Mouse (Mus musculus): ENCODE data around the gene Myo19. TPM values are rescaled to one million over a fixed set of nuclear protein-coding genes. Genes with fewer than 3 reads are reported as not detected.

Myo19 gene
- polyA plus RNA-seq, 1 experiment: 15.3 TPM

DNA sequence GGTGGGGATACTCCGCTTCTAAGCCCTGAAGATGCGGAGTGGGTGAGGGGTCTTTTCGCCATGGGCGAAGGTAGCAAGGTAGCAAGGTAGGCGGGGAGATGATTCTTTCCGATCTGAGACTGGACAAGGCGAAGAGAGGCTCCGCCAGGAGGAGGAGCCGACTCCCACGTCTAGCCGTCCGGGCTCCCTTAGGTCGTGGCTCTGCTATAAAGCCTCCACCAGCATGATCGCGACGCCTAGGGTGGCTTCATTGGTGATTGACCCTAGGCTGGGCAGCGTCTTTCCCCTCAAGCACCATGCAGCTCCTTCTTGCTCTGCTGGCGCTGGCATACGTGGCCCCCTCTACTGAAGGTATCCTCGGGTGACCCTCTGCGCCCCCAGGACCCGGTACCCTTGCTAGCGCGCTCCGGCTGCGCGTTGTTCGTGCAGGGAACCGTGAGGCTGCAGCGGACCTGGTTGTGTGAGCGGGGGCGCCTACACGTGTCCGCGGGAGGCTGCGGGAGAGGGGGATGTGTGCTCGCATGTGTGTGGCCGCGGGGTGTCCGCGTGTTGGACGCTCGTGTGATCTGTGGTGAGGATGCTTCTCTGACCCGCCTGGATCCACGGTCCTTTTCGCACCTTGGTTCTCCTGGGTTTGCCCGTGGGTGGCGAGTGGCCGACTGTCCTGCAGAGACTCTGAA, 77.8 kb downstream of the Myo19 start, which contains the start of gene Car4:
Gene Car4, plus strand, starts transcription at position 196 of the 680 bp plus-strand sequence.
- H3K27ac ChIP-seq (ENCODE audit: insufficient read depth, low read length): no peak within 1 kb of the TSS
- no peak within 1 kb of the TSS for H3K4me3 ChIP-seq (ENCODE audit: insufficient read depth, low read length)
- no peak for TF ChIP-seq POLR2A (IDR thresholded peaks at IDR 0.05; ENCODE audit: low read depth, low read length)
- TF ChIP-seq CTCF (IDR thresholded peaks at IDR 0.05; ENCODE audit: borderline replicate concordance, insufficient read depth, low read length): no peak

DNA sequence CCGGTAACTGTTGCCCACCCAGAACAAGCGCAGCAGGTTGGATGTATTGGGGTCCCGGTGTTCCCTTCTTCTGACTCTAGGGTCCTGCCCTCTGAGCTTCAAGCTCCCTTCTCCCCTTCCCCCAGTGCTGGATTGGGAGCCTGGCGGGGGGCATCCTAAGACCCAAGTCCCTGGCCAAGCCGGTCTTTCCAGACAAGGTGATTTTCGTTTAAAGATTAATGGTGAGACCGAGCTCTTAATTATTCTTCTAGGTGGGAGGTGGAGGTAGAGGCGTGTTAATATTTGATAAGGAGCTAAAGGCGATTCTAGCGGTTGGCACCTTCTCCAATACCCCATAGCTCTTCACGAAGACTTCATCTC, 78.3 kb downstream of the Myo19 start:
- no peak for TF ChIP-seq CTCF (IDR thresholded peaks at IDR 0.05; ENCODE audit: borderline replicate concordance, insufficient read depth, low read length)
- Histone ChIP-seq H3K4me3 (ENCODE audit: insufficient read depth, low read length) (no peak overlapping the region), H3K27ac (ENCODE audit: insufficient read depth, low read length) (no peak overlapping the region)

More for the DNA sequence above, 77.8 kb downstream of the Myo19 start, which contains the start of gene Car4:
- H3K4me1 ChIP-seq (ENCODE audit: control insufficient read depth, insufficient read depth, low read length): no peaks in the 10 kb centered on the region

DNA sequence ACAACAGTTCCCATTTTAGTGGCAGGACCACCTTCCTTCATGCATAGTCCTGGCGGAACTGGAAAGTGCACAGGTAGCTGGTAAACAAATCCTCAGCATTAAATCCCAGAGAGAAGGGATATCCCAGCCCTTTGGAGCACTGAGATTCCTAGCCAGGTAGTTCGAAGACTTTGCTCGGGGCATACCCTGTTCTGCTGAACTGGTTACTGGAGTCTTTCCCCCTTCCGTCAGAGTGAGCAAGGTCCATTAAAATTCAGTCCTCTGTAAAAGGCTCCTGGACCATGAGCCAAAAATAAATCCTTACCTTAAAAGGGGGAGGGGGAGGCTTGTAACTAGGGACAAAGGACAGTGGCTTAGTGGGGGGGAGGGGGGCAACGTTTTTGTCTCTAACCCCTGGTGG, 79.2 kb downstream of the Myo19 start:
- Histone ChIP-seq H3K4me3 (ENCODE audit: insufficient read depth, low read length) (no peak overlapping the region), H3K27ac (ENCODE audit: insufficient read depth, low read length) (no peak overlapping the region), H3K4me1 (ENCODE audit: control insufficient read depth, insufficient read depth, low read length) (no peaks in the 10 kb centered on the region)
- no peak for TF ChIP-seq POLR2A (IDR thresholded peaks at IDR 0.05; ENCODE audit: low read depth, low read length)
- no peak for TF ChIP-seq CTCF (IDR thresholded peaks at IDR 0.05; ENCODE audit: borderline replicate concordance, insufficient read depth, low read length)

More for the DNA sequence above, 78.3 kb downstream of the Myo19 start:
- H3K4me1 ChIP-seq (ENCODE audit: control insufficient read depth, insufficient read depth, low read length): no peaks in the 10 kb centered on the region

DNA sequence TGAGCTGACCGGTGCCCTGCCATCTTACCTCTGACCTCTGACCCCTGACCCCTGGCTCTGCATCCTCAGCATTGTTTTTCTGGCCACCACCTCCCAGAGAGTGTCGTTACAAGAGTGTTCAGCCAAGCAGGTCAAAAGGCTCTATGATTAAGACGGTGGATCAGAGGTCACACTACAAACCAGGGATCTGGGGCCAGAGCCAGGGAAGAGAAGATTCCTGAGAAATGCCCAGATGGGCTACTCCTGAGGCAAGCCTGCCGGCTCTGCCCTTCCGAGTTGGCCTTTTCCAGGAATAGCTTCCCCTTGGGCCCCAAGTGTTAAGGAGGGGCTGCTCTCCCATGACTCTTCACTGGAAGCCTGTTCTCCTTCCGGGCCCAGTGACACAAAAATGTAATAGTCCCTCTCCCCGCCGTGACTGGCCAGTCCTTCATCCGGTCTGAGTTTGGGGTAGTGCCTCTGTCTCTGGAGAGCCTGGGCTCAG, 79.8 kb downstream of the Myo19 start:
- Histone ChIP-seq H3K4me1 (ENCODE audit: control insufficient read depth, insufficient read depth, low read length) (no peaks in the 10 kb centered on the region), H3K4me3 (ENCODE audit: insufficient read depth, low read length) (no peak overlapping the region), H3K27ac (ENCODE audit: insufficient read depth, low read length) (no peak overlapping the region)
- TF ChIP-seq POLR2A (IDR thresholded peaks at IDR 0.05; ENCODE audit: low read depth, low read length): no peak
- TF ChIP-seq CTCF (IDR thresholded peaks at IDR 0.05; ENCODE audit: borderline replicate concordance, insufficient read depth, low read length): no peak

DNA sequence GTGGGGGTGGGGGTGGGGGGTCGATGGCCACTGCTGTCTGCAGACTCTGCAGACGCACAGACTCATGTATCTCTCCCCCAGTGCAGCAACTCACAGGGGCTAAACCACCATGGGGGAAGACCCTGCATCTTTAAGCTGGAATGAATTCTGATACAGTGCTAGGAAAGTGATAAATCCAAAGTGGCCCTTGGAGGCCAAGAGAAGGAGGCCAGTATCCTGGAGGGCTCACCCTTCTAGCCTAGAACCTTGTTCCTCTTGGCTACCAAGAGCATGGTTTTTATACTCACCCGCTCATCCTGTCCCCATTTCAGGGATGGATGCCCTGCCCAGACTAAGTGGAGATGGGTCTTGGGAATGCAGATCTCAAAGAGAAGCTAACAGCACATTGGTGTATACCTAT, 80.3 kb downstream of the Myo19 start:
- H3K4me3 ChIP-seq (ENCODE audit: insufficient read depth, low read length): no peak overlapping the region
- no peaks in the 10 kb centered on the region for H3K4me1 ChIP-seq (ENCODE audit: control insufficient read depth, insufficient read depth, low read length)
- TF ChIP-seq CTCF (IDR thresholded peaks at IDR 0.05; ENCODE audit: borderline replicate concordance, insufficient read depth, low read length): no peak
- TF ChIP-seq POLR2A (IDR thresholded peaks at IDR 0.05; ENCODE audit: low read depth, low read length): no peak
- H3K27ac ChIP-seq (ENCODE audit: insufficient read depth, low read length): no peak overlapping the region

DNA sequence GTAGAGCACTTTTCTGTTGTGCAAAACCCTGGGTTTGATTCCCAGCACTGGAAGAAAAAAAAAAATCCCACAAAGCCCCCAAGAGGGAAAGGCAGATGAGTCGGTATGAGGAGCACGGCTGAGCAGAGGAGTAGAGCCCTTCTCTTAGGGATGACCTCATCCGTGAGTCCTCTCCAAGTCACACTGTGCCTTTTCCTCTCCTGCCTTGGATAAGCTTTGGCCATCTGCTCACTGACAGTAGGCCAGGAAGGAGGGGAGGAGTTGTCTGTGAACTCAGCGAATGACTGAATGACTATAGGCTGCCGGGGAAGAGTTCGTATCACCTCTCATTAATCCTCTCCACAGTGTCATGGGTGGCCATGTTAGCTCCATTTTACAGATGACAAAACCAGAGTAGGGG, 80.8 kb downstream of the Myo19 start:
- TF ChIP-seq CTCF (IDR thresholded peaks at IDR 0.05; ENCODE audit: borderline replicate concordance, insufficient read depth, low read length): no peak
- TF ChIP-seq POLR2A (IDR thresholded peaks at IDR 0.05; ENCODE audit: low read depth, low read length): no peak
- H3K4me3 ChIP-seq (ENCODE audit: insufficient read depth, low read length): no peak overlapping the region
- no peak overlapping the region for H3K27ac ChIP-seq (ENCODE audit: insufficient read depth, low read length)
- no peaks in the 10 kb centered on the region for H3K4me1 ChIP-seq (ENCODE audit: control insufficient read depth, insufficient read depth, low read length)

Other genes starting within 250 kb of the Myo19 start
- gene Mrm1, start 60.6 kb upstream of the Myo19 start, polyA plus RNA-seq (2011; ENCODE audit: insufficient read length, low read depth, missing spikeins): 5.9 and 8.4 TPM in 2 replicates
- gene Dhrs11, start 51.2 kb upstream of the Myo19 start, polyA plus RNA-seq (2011; ENCODE audit: insufficient read length, low read depth, missing spikeins): 9.7 and 14.1 TPM in 2 replicates
- 87.3 and 105 TPM in 2 replicates for gene Ggnbp2, start 9.3 kb upstream of the Myo19 start, polyA plus RNA-seq (2011; ENCODE audit: insufficient read length, low read depth, missing spikeins)
- 5.4 and 8.4 TPM in 2 replicates for gene Pigw, start 137 bp downstream of the Myo19 start, polyA plus RNA-seq (2011; ENCODE audit: insufficient read length, low read depth, missing spikeins)
- gene Znhit3, start 36.2 kb downstream of the Myo19 start, polyA plus RNA-seq (2011; ENCODE audit: insufficient read length, low read depth, missing spikeins): 20.2 and 24.6 TPM in 2 replicates
- gene Car4, start 77.6 kb downstream of the Myo19 start, polyA plus RNA-seq (2011; ENCODE audit: insufficient read length, low read depth, missing spikeins): not detected in 2 replicates